Mouse (Mus musculus) E14TG2a.4 (cell line): ENCODE results near the gene Usp10.

Experiments used
- H3K27me3 ChIP-seq: 2 replicates; pipeline ENCODE4 v1.6.1; 2014; ENCODE audit warnings: low read length, control low read depth; ENCODE audit not compliant: insufficient read depth
- H3K36me3 ChIP-seq: 2 replicates; pipeline ENCODE4 v1.6.1; 2014; ENCODE audit warnings: low read length, control low read depth; ENCODE audit not compliant: insufficient read depth
- H3K4me1 ChIP-seq: replicated peaks from 2 replicates; pipeline ENCODE4 v1.6.1; 2014; ENCODE audit warnings: low read depth, low read length, control low read depth
- H3K4me3 ChIP-seq: replicated peaks from 2 replicates; pipeline ENCODE4 v1.5.1; 2014; ENCODE audit warnings: mild to moderate bottlenecking, low read length
- H3K9me3 ChIP-seq: 2 replicates; pipeline ENCODE4 v1.6.1; 2014; ENCODE audit warnings: low read length, control low read depth
- CTCF ChIP-seq: conservative IDR thresholded peaks from 2 replicates; pipeline ENCODE4 v1.5.1; 2014; ENCODE audit warnings: low read length
- NANOG ChIP-seq: IDR thresholded peaks from 2 replicates; pipeline ENCODE4 v1.6.1; 2014; ENCODE audit warnings: borderline replicate concordance, low read length, mixed read lengths
- POU5F1 ChIP-seq: IDR thresholded peaks from 2 replicates; pipeline ENCODE4 v1.6.1; 2014; ENCODE audit warnings: low read length, borderline replicate concordance

The Usp10 gene

GRCm38 (mm10) chr8:120002348-120002747, 92.2 kb downstream of the Usp10 start:
- TF ChIP-seq CTCF (no peak), POU5F1 (no peak), NANOG (no peak)
- H3K9me3 ChIP-seq: no peaks in the 10 kb centered on the region
- peaks cover 20% of the 10 kb centered on the region for H3K27me3 ChIP-seq
- no peak overlapping the region for H3K4me3 ChIP-seq
- peaks cover 26% of the 10 kb centered on the region for H3K4me1 ChIP-seq
- no peaks in the 10 kb centered on the region for H3K36me3 ChIP-seq

- Histone ChIP-seq H3K9me3 (no peaks in the 10 kb centered on the region), H3K27me3 (peaks cover 11% of the 10 kb centered on the region), H3K4me1 (peaks cover 16% of the 10 kb centered on the region), H3K4me3 (no peak overlapping the region), H3K36me3 (no peaks in the 10 kb centered on the region)
- TF ChIP-seq CTCF: no peak
- no peak for TF ChIP-seq NANOG
- TF ChIP-seq POU5F1: no peak
Measured at GRCm38 (mm10) chr8:120004154-120004702, 94.1 kb downstream of the Usp10 start.

- Histone ChIP-seq H3K9me3 (no peaks in the 10 kb centered on the region), H3K4me3 (no peak overlapping the region), H3K36me3 (no peaks in the 10 kb centered on the region), H3K4me1 (peaks cover 22% of the 10 kb centered on the region), H3K27me3 (peaks cover 11% of the 10 kb centered on the region)
- no peak for TF ChIP-seq NANOG
- no peak for TF ChIP-seq POU5F1
- TF ChIP-seq CTCF: no peak
Measured at GRCm38 (mm10) chr8:120004705-120005381, 94.7 kb downstream of the Usp10 start.

- no peak for TF ChIP-seq NANOG
- TF ChIP-seq CTCF: no peak
- no peak for TF ChIP-seq POU5F1
Measured at GRCm38 (mm10) chr8:120006645-120007160, 96.5 kb downstream of the Usp10 start.

More at GRCm38 (mm10) chr8:120006645-120007160, 96.5 kb downstream of the Usp10 start:
- Histone ChIP-seq H3K9me3 (no peaks in the 10 kb centered on the region), H3K4me1 (peaks cover 22% of the 10 kb centered on the region), H3K4me3 (no peak overlapping the region), H3K36me3 (no peaks in the 10 kb centered on the region), H3K27me3 (peaks cover 19% of the 10 kb centered on the region)
